Mouse (Mus musculus) lung, postnatal 0 days (tissue): ENCODE results near the gene Fgg.

Experiments used
- CTCF ChIP-seq: IDR thresholded peaks from 2 replicates; pipeline ENCODE4 v1.5.1; 2016; ENCODE audit warnings: antibody characterized with exemption, mild to moderate bottlenecking
- EP300 ChIP-seq: IDR thresholded peaks from 2 replicates; pipeline ENCODE4 v1.6.1; 2016; ENCODE audit warnings: antibody characterized with exemption, mild to moderate bottlenecking, control low read depth

GRCm38 (mm10) chr3:83025036-83025435 lies 17.5 kb downstream of the Fgg start:
- no peak for TF ChIP-seq CTCF
- no peak for TF ChIP-seq EP300
